Mouse (Mus musculus) liver, embryonic 13.5 days (tissue): ENCODE measurements around the gene Vmn2r84. TPM values are rescaled to one million over a fixed set of nuclear protein-coding genes. Genes with fewer than 3 reads are reported as not detected.
"Not testable (repeated sequence)": the region's sequence is repeated elsewhere in the genome, so short reads cannot be mapped to it uniquely, and the experiment has no call there.

Source experiments
- ATAC-seq: fragments of 200-750 bp; cut with Nextera tagmentation; 2 replicates; pipeline ENCODE4 v1.8.0; 2017; ENCODE audit warnings: low read depth, mild to moderate bottlenecking, moderate number of reproducible peaks, moderate library complexity
- DNase-seq: peaks from one replicate; pipeline ENCODE4 v3.0.0; 2022
- H3K27ac ChIP-seq: fragments of 300-500 bp; sonication (generic); 2 replicates; pipeline ENCODE4 v1.5.1; 2015; ENCODE audit warnings: moderate library complexity, mild to moderate bottlenecking, inconsistent platforms
- H3K27me3 ChIP-seq: fragments of 300-500 bp; sonication (generic); 2 replicates; pipeline ENCODE4 v1.6.1; 2015; ENCODE audit warnings: mild to moderate bottlenecking, inconsistent platforms
- H3K36me3 ChIP-seq: fragments of 300-500 bp; sonication (generic); 2 replicates; pipeline ENCODE4 v1.6.1; 2015; ENCODE audit warnings: mild to moderate bottlenecking, inconsistent platforms
- H3K4me1 ChIP-seq: fragments of 300-500 bp; sonication (generic); replicated peaks from 2 replicates; pipeline ENCODE4 v1.6.1; 2015; ENCODE audit warnings: inconsistent platforms
- H3K4me2 ChIP-seq: fragments of 300-500 bp; sonication (generic); 2 replicates; pipeline ENCODE4 v1.6.1; 2015; ENCODE audit warnings: inconsistent platforms, mild to moderate bottlenecking, moderate library complexity
- H3K4me3 ChIP-seq: fragments of 300-500 bp; sonication (generic); replicated peaks from 2 replicates; pipeline ENCODE4 v1.5.1; 2015; ENCODE audit warnings: mild to moderate bottlenecking, inconsistent platforms
- H3K9ac ChIP-seq: fragments of 300-500 bp; sonication (generic); 2 replicates; pipeline ENCODE4 v1.6.1; 2015; ENCODE audit warnings: mild to moderate bottlenecking, inconsistent platforms
- H3K9me3 ChIP-seq: fragments of 300-500 bp; sonication (generic); replicated peaks from 2 replicates; pipeline ENCODE4 v1.6.1; 2016; ENCODE audit warnings: inconsistent platforms
- WGBS: fragments of 180-500 bp; shearing (Covaris S2); methylation state at CpG from one replicate; pipeline ENCODE4 v1.1.7; 2015; ENCODE audit not compliant: insufficient replicate concordance; 5-methylcytosine and 5-hydroxymethylcytosine counted together
- polyA plus RNA-seq: library from polyadenylated mRNA; unstranded; fragments of >200 nt; fragmentation: Nextera tagmentation; extraction: Ambion mirVana; gene quantifications from 2 replicates; pipeline ENCODE4 v1.2.1, GENCODE M21; 2015

The Vmn2r84 gene
- 0.01 TPM in 2 replicates for polyA plus RNA-seq

DNA sequence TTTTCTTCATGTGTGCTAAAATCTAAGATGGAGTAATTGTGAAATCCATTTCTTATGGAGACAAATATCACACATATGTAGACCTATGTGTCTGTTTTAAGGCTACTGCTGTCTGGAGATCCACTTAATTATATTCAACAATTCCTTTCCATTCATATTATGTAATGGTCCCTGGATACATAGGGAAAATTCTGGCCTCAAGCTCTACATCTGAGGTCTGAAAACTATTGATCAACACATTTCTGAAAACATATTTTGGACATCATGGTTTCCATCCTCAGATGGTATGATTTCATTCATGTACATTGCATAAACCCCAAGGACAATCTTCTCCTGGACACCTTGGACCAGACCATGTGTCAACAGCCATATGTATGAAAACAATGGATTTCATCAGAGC lies at the start of gene Vmn2r84:
TSS of gene Vmn2r84 (minus strand) at position 101 of the 400 bp plus-strand sequence.
- Histone ChIP-seq H3K36me3 (no peaks in the 10 kb centered on the region), H3K9me3 (no peaks in the 10 kb centered on the region), H3K27me3 (no peaks in the 10 kb centered on the region), H3K4me2 (no peak within 1 kb of the TSS), H3K9ac (no peak within 1 kb of the TSS), H3K4me3 (no peak within 1 kb of the TSS), H3K4me1 (no peaks in the 10 kb centered on the region), H3K27ac (no peak within 1 kb of the TSS)
- no peak for ATAC-seq
- DNase-seq = no peak

DNA sequence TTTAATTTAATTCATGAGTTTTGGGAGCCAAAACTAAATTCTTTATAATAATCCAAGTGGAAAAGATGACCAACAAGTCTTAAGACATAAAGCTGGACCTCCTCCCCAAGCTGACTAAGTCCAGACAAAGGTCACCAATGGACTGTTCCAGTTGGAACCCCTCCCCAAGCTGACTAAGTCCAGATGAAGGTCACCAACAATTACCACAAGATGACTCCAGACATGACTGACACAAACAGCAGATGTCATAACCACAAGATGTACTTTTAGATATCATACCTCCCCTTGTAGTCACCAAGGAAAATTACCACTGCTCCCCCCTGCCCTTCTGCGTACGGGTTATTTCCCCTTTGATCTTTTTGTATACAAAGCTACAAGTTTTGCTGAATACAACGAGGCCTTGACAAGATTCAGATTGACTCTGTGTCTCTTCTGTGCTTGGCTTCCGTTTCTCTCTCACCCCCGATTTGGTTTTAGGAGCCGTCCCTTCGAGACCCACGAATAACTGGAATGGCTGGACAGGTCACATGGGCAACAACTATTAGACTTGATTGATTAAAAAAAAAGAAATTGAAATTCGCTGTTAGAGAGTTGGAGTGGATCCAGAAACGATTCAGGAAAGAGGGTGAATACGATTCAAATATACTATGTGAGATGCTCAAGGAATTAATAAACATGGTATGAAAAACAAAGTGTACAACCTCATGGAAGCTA lies 40.2 kb upstream of the Vmn2r84 start:
- DNase-seq, H3K4me2 ChIP-seq, H3K36me3 ChIP-seq, H3K4me1 ChIP-seq, H3K27me3 ChIP-seq, H3K4me3 ChIP-seq, H3K27ac ChIP-seq, H3K9me3 ChIP-seq, ATAC-seq, H3K9ac ChIP-seq: not testable (repeated sequence)
- 68% methylated on average over 11 of the region's 11 CpGs for WGBS

- not testable (repeated sequence) for DNase-seq, H3K36me3 ChIP-seq, H3K27me3 ChIP-seq, ATAC-seq, H3K9ac ChIP-seq, H3K4me2 ChIP-seq, H3K27ac ChIP-seq, H3K4me3 ChIP-seq, H3K4me1 ChIP-seq, H3K9me3 ChIP-seq
These were observed 35.5 kb upstream of the Vmn2r84 start, which contains the start of gene Vmn2r85 for GRCm38 (mm10) chr10:130429603-130430002. Vmn2r85 (minus strand) TSS chr10:130429703.

DNA sequence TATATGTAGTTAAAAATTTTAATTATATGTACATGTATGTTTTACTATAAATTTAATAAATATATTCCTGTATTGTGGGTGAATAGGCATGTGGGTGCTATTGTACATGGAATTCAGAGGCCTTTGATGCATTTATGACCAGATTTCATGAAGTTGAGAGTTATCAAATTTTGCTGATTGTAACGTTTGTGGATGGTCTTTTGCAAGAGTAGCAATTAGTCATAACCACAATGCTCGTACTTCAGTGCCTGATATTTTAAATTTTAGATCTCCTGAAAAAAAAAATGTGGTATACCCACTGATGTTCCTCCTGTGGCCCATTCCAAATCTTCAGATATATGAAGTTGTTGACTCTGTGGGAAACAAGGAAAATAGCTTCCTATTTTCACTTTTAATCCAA lies 28.2 kb upstream of the Vmn2r84 start:
- DNase-seq, H3K4me3 ChIP-seq, H3K27ac ChIP-seq, H3K4me2 ChIP-seq, H3K36me3 ChIP-seq, H3K9me3 ChIP-seq, H3K9ac ChIP-seq, ATAC-seq, H3K27me3 ChIP-seq, H3K4me1 ChIP-seq: not testable (repeated sequence)
- 43% methylated on average over 2 of the region's 2 CpGs for WGBS

- H3K4me1 ChIP-seq = no peaks in the 10 kb centered on the region
- DNase-seq (no peak), ATAC-seq (no peak)
- no peak overlapping the region for H3K9ac ChIP-seq
- no peak overlapping the region for H3K4me3 ChIP-seq
- no peaks in the 10 kb centered on the region for H3K27me3 ChIP-seq
- WGBS = 53% methylated on average over 3 of the region's 3 CpGs
- H3K27ac ChIP-seq = no peak overlapping the region
- no peaks in the 10 kb centered on the region for H3K9me3 ChIP-seq
- no peak overlapping the region for H3K4me2 ChIP-seq
- no peaks in the 10 kb centered on the region for H3K36me3 ChIP-seq
These were observed 26.3 kb upstream of the Vmn2r84 start for GRCm38 (mm10) chr10:130420401-130420800.

DNA sequence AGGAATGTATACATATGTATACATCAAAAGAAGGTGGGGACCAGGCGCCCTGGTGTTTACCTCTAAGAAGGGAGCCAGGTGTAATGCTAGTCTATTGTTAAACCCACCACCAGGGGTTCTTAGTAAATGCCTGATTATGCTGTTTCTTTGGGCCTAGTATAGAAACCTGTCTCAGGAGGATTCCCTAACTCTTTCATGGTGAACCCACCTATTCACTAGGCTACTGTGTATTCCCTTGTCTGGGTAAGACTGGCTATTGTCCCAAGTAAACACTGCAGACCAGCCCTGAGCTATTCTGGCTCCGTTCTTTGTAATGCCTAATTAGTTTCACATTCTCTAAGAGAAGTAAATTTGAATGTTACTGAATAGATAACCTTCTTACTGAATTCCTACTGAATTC lies 25.8 kb upstream of the Vmn2r84 start:
- H3K27ac ChIP-seq, DNase-seq, H3K4me2 ChIP-seq, H3K36me3 ChIP-seq, ATAC-seq, H3K4me1 ChIP-seq, H3K9ac ChIP-seq, H3K9me3 ChIP-seq, H3K27me3 ChIP-seq, H3K4me3 ChIP-seq: not testable (repeated sequence)
- 44% methylated on average over 2 of the region's 2 CpGs for WGBS

DNA sequence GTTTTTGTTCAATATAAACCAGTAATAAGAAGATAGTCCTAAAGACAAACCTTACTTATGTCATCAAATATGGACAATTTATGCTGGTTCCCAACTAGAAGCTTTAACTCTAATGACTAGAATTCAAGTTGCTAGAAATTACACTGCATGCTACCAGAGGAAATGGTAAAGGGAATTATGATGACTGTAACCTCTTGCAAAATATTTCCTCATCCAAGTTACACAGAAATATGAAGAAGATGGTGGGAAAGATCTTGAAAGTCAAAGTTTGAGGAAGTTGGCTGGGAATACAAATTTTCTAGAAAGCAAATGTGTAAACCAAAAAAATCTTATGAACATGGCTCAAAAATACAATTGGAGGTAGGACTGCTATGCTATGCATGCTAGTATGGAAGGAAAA lies 22.2 kb upstream of the Vmn2r84 start:
- not testable (repeated sequence) for ATAC-seq, H3K27me3 ChIP-seq, H3K4me3 ChIP-seq, H3K9me3 ChIP-seq, H3K4me1 ChIP-seq, DNase-seq, H3K4me2 ChIP-seq, H3K27ac ChIP-seq, H3K9ac ChIP-seq, H3K36me3 ChIP-seq

- H3K27ac ChIP-seq = not testable (repeated sequence)
- ATAC-seq = peak; percentile 51
These were observed 18.1 kb upstream of the Vmn2r84 start for GRCm38 (mm10) chr10:130412167-130412698.

DNA sequence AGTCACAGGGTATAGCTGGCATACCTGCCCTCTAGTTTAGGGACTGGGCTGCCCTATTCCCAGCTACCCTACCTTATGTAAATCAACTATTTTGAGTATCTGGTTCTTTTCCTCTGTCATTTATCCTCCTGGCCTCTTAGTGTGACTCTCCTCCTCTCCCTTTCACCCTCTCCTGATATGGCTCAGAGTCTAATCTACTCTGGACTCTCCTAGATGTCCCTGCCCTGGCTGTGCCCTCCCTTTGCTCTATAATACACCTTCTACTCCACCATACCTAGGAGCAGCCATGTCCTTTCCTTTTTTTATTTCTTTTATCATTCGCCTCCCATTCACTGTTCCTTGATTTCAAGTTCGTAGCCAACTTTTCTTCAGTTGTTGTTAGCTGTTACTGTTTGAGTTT lies 19.0 kb downstream of the Vmn2r84 start:
- H3K4me2 ChIP-seq = no peak overlapping the region
- H3K9me3 ChIP-seq = no peaks in the 10 kb centered on the region
- peak; percentile 39; the same call in 1 of the 2 replicates for ATAC-seq
- H3K4me1 ChIP-seq = no peaks in the 10 kb centered on the region
- WGBS = 55% methylated on average over 2 of the region's 2 CpGs
- DNase-seq = no peak
- no peaks in the 10 kb centered on the region for H3K27me3 ChIP-seq
- H3K27ac ChIP-seq = no peak overlapping the region
- H3K4me3 ChIP-seq = no peak overlapping the region
- H3K36me3 ChIP-seq = no peaks in the 10 kb centered on the region
- no peak overlapping the region for H3K9ac ChIP-seq

More at GRCm38 (mm10) chr10:130412167-130412698, 18.1 kb upstream of the Vmn2r84 start:
- DNase-seq, H3K27me3 ChIP-seq, H3K9me3 ChIP-seq, H3K4me1 ChIP-seq, H3K9ac ChIP-seq, H3K4me2 ChIP-seq, H3K4me3 ChIP-seq, H3K36me3 ChIP-seq: not testable (repeated sequence)
- 50% methylated on average over 18 of the region's 35 CpGs for WGBS

- DNase-seq = no peak
- Histone ChIP-seq H3K27me3 (no peaks in the 10 kb centered on the region), H3K4me2 (no peak overlapping the region), H3K4me3 (no peak overlapping the region), H3K27ac (no peak overlapping the region), H3K9me3 (no peaks in the 10 kb centered on the region), H3K9ac (no peak overlapping the region), H3K36me3 (no peaks in the 10 kb centered on the region), H3K4me1 (no peaks in the 10 kb centered on the region)
- no peak for ATAC-seq
- WGBS = 48% methylated on average over 2 of the region's 2 CpGs
These were observed 21.5 kb downstream of the Vmn2r84 start for GRCm38 (mm10) chr10:130372491-130373173.

DNA sequence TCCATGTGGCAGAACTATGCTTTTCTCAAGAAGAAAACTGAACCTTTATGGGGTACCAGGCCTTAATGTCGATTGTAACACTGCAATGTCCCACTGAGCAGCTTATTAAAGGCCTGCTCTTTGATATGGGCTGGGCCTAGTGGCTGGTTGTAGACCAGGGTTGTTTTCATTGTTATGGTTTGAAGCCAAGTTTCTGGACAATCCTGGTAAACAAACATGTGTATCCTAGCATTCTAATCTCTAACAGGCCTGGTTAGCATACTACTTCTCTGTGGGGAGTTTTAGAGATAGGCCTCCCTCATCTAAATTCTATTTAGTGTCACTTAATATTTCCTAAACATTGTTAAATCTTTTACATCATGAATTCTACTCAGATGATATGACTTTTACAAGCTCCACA lies 22.5 kb downstream of the Vmn2r84 start:
- Histone ChIP-seq H3K4me2 (no peak overlapping the region), H3K9me3 (no peaks in the 10 kb centered on the region), H3K27me3 (no peaks in the 10 kb centered on the region), H3K4me3 (no peak overlapping the region), H3K27ac (no peak overlapping the region), H3K9ac (no peak overlapping the region), H3K4me1 (no peaks in the 10 kb centered on the region), H3K36me3 (no peaks in the 10 kb centered on the region)
- no peak for ATAC-seq
- no peak for DNase-seq
- 43% methylated on average over 1 of the region's 1 CpGs for WGBS
